Mouse (Mus musculus) hematopoietic stem cell, adult 5-6 weeks (primary cell): ENCODE results near the gene Ssc5d. TPM values are rescaled to one million over a fixed set of nuclear protein-coding genes. Genes with fewer than 3 reads are reported as not detected.
A peak's percentile ranks its signal among the peaks of the same experiment; 100 is the strongest.

ENCODE experiments used
- ATAC-seq, 2 experiments: fragments of 125-278 bp in 1 of 2; replicated peaks in 1 of 2; 2 replicates each; pipeline ENCODE4 v1.8.0; 2016 to 2017; ENCODE audit warnings: inconsistent platforms in 2 of 2, mild to moderate bottlenecking in 2 of 2, moderate number of reproducible peaks in 2 of 2, low read depth in 1 of 2, moderate TSS enrichment in 1 of 2; ENCODE audit not compliant: low FRiP score in 2 of 2, poor library complexity in 2 of 2, severe bottlenecking in 2 of 2, insufficient read depth in 1 of 2, low TSS enrichment in 1 of 2
- total RNA-seq: library from RNA; stranded (forward); fragments of 172-1452, 232-1000 nt; gene quantifications from 2 replicates; pipeline ENCODE4 v1.2.3, GENCODE M21; 2017

The Ssc5d gene
- total RNA-seq, 1 experiment from 2014 or later = not detected

DNA sequence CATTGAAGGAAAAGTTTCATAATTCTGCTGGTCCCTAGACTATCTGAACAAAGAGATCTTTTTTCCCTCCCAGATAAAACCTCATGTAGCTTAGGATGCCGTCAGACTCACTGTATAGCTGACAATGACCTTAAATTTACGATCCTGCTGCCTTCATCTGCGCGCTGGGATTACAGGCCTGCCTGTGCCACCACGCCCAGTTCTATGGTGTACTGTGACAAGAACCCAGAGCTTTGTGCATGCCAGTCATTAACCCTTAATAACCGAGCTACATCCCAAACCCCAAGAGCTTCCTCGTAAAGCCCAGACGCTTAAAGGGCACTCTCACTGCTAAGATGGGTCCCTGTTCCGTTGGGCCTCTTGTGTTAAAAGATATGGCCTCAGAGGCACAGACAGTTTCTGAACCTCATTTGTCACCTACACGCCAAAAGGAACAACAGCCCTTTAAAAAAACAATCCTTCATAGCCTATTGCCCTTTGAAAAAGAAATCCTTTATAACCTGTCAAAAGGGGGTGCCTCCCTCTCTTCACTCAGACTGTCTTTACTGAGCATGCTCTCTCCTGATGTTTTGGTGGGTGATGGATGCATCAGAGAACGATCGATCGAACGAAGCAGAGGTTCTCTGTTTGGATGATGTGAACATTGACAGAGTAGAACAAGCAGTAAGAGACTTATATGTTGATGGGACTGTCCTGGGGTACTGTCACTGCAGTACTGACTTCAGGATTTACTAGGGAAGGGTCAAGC lies 9.7 kb upstream of the Ssc5d start:
- ATAC-seq = peak; percentile 26 to 33; a peak in 2 of 4 replicates

DNA sequence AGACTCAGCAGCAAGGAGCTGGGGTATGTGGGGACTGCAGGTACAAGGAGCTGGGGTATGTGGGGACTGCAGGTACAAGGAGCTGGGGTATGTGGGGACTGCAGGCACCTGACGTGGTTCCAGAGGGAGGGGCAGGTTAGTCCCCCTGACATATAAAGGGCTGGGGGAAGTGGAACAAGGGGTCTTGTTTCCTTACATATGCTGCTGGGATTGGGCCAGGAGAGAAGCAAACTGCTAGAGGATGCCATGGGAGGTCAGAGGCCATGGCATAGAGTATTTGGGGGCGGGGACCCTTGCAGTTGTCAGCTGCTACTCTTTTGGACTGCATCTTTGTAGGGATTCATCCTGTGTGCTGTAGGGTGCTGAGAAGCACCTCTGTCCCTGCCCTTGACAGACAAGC lies 8.1 kb upstream of the Ssc5d start:
- no peak for ATAC-seq

DNA sequence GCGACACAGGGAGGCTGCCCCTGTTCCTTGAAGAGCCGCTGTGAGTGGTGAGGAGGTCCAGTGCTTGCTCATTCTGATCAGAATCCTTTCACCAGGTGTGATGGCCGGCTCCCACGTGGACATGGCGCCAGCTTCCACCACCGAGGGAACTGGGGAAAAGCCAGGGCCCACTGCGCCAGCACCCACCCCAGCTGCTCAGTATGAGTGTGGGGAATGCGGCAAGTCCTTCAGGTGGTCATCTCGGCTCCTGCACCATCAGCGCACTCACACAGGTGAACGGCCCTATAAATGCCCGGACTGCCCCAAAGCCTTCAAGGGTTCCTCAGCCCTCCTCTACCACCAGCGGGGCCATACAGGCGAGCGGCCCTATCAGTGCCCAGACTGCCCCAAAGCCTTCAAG lies 6.9 kb upstream of the Ssc5d start:
- ATAC-seq = no peak

DNA sequence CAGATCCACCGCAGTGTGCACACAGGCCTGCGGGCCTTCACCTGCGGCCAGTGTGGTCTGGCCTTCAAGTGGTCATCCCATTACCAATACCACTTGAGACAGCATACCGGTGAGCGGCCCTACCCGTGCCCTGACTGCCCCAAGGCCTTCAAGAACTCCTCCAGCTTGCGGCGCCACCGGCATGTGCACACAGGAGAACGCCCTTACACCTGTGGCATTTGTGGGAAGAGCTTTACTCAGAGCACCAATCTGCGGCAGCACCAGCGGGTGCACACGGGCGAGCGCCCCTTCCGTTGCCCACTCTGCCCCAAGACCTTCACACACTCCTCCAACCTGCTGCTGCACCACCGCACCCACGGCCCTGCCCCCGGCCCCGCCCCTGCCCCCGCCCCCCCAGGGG lies 6.5 kb upstream of the Ssc5d start:
- ATAC-seq = no peak

DNA sequence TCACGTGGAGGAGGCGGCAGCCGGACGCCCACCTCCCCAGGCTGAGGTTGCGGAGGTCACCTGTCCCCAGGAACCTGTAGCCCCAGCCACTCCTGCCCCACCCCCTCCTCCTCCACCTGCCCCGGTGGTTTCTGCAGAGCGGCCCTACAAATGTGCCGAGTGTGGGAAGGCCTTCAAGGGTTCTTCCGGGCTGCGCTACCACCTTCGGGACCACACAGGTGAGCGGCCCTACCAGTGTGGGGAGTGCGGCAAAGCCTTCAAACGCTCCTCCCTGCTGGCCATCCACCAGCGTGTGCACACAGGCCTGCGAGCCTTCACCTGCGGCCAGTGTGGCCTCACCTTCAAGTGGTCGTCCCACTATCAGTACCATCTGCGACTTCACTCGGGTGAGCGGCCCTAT lies 5.6 kb upstream of the Ssc5d start:
- no peak for ATAC-seq

DNA sequence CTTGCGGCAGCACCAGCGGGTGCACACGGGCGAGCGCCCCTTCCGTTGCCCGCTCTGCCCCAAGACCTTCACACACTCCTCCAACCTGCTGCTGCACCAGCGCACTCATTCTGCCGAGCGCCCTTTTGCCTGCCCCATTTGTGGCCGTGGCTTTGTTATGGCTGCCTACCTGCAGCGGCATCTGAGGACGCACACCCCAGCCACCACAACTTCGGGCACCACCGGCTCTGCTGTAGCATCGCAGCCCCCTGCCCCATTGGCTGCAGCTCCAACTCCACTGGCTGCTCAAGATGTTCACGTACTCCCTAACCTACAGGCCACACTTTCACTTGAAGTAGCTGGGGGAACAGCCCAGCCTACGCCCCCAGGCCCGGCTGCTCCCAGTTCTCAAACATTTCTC lies 5.1 kb upstream of the Ssc5d start:
- ATAC-seq = no peak

DNA sequence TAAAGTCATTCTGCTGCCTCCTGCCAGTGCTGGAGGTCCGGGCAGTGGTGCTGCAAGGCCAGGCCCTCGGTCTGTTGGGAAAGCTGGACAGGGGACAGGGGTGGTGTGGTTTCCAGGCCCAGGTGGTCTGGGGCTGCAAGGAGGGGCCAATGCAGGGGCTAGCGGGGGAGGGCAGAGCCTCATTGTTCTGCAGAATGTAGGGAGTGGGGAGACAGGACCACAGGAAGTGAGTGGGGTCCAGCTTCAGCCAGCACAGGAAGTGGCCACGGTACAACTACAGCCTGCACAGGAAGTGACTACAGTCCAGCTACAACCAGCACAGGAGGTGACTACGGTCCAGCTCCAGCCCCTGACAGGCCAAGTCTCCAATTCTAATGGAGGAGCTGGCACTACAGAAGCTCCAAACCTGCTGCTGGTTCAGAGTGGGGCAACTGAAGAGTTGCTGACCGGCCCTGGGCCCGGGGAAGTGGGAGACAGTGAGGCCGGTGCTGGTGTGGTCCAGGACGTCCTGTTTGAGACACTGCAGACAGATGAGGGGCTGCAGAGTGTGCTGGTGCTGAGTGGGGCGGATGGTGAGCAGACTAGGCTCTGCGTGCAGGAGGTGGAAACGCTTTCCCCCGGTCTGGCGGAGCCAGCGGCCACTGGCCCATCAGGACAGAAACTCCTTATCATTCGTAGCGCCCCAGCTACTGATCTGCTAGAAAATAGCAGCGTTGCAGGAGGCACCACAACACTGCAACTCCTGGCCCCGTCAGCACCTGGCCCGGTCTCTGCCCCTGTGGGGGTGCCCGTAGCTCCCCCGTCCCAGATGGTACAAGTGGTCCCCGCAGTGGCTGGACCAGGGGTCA lies 4.4 kb upstream of the Ssc5d start:
- ATAC-seq = no peak

DNA sequence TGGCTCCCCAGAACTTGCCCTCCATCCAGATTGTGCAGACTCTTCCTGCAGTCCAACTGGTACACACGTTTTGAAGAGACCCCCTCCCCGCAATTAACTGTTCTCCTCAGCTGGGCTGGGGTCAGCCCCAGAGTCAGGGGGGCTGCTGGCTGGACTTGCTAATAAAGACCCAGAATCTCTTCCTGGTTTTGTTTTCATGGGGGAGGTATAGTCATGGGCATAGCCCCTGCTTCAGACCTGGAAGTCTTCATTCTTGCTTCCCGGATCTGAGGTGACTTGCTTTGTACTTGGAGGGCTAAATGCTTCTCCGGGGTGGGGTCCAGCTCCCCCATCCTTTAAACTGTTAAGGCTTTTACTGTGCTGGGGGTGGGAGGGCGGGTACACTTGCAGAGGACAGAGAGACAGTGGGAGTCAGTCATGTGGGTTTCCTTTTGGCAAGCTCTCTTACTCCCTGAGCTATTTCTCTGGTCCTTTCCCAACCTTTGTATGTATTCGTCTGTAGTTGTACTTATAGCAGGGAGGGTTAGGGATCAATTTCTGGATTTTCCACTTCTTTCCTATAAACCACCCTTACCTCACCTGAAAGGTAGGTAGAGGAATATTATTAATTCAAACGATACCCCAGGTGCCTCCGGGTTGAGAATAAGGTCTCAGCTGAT lies 3.6 kb upstream of the Ssc5d start, which contains the start of gene Nat14:
Gene Nat14 (plus strand): TSS at position 205 of the 659 bp plus-strand sequence.
- no peak for ATAC-seq

DNA sequence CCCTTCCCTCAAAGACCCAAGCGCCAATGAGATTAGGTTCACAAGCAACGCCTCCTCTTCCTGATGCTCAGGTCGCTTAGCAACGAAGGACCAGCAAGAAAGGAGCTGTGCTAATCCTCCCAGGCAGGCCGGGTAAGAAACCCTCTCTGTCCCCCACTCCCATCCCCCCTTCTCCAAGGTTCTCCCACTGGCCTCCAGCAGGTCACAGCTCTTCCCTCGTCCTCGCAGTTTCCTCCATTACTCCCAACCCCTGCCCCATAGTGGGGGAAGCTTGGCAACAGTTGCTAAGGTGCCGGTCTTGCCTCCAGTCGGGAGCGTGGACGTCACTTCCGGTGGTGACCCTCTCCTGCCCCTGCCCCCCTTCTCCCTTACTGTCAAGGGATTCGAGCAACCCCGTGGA lies 3.1 kb upstream of the Ssc5d start:
- peak; percentile 18 to 40; a peak in 3 of 4 replicates for ATAC-seq

DNA sequence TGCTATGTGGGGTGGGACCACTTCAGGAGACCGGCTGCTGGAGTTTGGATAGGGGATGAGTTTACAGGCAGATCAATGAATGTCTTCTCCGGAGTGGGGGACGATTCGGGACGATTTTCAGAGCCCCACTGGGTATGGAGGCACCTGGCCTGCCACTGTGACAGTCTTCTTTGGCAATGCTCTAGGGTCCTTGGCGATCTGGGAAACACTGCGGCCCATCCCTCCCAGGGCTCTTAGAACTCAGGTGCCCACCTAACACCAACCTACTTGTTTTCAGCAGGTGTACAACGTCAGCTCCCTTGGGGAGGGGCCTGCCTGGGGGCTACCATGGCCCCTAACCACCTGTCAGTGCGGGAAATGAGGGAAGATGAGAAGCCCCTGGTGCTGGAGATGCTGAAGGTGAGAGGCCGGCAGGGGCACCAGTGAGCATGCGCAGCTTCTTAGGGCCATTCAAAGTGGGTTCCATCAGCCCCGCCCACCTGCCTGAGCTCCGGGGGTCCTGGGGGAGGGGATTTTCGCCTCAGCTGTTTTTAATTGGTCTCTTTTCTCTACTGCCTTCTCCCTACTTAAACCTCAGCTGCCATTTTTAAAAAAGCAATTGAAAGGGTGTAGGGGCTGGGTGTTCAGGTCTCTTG lies 2.5 kb upstream of the Ssc5d start:
- no peak for ATAC-seq

DNA sequence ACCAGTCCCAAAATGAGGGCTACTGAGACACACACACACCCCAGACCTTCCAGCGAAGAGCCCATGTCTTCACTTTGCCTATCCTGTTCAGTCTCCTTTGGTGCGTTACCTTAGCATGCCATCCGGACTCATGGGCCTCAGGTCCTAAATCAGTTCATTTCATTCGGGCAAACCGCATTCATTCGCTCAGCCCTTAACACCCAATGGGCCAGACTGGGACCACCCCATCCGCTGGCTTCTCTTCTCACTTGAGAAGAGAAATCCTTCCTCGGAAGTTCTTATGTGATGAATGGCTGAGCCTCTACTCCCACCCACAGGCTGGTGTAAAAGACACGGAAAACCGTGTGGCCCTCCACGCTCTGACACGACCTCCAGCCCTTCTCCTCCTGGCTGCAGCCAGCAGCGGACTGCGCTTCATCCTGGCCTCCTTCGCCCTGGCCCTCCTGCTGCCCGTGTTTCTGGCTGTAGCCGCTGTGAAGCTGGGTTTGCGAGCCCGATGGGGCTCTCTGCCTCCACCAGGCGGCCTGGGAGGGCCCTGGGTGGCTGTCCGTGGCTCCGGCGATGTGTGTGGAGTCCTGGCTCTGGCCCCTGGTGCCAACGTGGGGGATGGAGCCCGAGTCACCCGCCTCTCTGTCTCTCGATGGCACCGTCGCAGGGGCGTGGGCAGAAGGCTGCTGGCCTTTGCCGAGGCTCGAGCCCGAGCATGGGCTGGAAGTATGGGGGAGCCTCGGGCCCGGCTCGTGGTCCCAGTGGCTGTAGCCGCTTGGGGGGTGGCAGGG lies 1.8 kb upstream of the Ssc5d start:
- peak; percentile 47 to 56; a peak in 3 of 4 replicates for ATAC-seq

DNA sequence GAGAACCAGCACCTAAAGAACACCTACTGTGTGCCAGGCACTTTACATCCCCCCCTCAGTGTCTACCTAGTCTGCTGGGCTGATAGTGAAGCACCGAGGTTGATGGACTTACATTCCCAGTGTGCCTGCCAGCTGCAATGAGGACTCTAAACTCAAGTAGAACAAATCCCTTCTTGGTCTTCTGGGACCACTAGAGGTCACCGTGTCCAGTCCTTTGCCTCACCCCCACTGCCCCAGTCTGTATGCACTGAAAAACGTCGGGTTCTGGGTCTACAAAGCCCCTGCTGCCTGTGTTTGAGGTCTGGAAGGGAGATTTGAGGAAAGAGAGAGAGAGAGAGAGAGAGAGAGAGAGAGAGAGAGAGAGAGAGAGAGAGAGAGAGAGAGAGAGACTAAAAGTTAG lies 1.1 kb upstream of the Ssc5d start:
- no peak for ATAC-seq

DNA sequence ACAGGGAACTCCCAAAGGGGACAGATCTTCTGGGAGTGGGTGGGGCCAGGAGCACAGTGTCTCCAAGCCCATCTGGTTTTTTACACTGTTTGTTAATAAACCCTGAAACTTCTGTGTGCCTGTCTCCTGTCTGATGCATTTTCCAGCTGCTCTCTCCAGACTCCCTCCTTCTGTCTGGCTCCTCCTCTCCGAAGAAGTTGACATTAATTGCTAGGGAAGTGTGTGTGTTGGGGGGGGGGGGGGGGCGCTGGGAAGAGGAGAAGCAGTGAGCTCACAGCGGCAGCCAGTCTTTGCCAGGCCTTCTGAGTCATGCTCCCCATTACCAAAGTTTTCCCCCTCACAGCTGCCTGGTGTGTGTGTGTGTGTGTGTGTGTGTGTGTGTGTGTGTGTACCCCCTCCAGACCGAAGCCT lies 689 bp upstream of the Ssc5d start:
- no peak for ATAC-seq

DNA sequence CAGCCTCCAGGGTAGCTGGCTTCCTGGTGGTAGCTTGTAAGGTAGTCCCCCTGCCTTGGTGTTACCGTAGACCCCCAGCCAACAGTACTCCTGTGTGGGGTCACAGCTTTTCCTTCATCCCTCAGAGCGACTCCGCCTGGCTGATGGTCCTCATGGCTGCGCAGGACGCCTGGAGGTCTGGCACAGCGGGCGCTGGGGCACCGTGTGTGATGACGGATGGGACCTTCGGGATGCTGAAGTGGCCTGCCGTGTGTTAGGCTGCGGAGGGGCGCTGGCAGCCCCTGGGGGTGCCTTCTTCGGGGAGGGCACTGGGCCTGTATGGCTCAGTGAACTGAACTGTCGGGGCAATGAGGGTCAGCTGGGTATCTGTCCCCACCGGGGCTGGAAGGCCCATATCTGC lies 1.3 kb downstream of the Ssc5d start:
- ATAC-seq = no peak

DNA sequence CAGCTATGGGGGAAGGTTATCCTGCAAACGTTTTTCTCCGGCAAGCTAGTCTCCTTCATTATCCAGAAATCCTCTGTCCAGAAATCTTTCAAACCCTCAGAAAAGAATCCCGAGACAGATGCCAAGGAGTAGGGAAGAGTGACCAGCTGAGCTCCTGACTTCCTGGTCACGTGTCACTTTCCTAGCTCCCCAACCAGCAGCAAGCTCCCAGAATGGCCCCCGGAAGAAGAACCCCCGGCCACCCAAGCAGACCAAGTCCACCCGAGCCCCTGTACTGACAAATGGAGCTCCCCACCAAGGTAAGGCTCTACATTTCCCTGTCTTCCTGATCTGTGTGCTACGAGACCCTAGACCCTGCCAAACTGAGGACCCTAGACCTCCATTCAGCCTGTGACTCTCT lies 2.1 kb downstream of the Ssc5d start:
- no peak for ATAC-seq

DNA sequence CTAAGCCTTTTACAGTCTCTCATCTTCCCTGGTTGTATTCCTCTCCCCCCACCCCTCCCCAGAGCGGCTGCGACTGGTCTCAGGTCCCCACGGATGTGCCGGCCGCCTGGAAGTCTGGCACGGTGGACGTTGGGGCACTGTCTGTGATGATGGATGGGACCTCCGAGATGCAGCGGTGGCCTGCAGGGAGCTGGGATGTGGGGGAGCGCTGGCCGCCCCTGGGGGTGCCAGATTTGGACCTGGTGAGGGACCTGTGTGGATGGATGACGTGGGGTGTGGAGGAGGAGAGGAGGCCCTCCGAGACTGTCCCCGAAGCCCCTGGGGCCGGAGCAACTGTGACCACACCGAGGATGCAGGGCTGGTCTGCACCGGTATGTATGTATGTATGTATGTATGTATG lies 2.7 kb downstream of the Ssc5d start:
- ATAC-seq = no peak

DNA sequence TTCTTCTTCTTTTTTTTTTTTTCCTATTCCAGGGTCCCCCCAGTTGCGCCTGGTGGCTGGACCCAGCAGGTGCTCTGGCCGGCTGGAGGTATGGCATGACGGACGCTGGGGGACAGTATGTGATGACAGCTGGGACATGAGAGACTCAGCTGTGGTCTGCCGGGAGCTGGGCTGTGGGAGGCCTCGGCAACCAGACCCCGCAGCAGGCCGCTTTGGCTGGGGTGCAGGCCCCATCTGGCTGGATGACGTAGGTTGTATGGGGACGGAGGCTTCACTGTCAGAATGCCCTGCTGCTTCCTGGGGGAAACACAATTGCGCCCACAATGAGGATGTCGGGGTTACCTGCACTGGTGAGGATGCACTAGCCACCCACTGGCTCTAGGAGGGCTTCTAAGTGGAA lies 7.5 kb downstream of the Ssc5d start:
- ATAC-seq = no peak
